Mouse (Mus musculus) lung, embryonic 15.5 days (tissue): ENCODE measurements around the gene Hmga2. TPM values are rescaled to one million over a fixed set of nuclear protein-coding genes. Genes with fewer than 3 reads are reported as not detected.

Source experiments
- ATAC-seq: fragments of 200-750 bp; cut with Nextera tagmentation; 2 replicates; pipeline ENCODE4 v1.8.0; 2017; ENCODE audit warnings: moderate number of reproducible peaks, borderline replicate concordance; ENCODE audit not compliant: low FRiP score, low TSS enrichment; ENCODE audit errors: extremely low read depth
- H3K27ac ChIP-seq: fragments of 300-500 bp; sonication (generic); 2 replicates; pipeline ENCODE4 v1.5.1; 2015; ENCODE audit warnings: moderate library complexity, mild to moderate bottlenecking, inconsistent platforms
- H3K27me3 ChIP-seq: fragments of 300-500 bp; sonication (generic); 2 replicates; pipeline ENCODE4 v1.6.1; 2015; ENCODE audit warnings: inconsistent platforms
- H3K36me3 ChIP-seq: fragments of 300-500 bp; sonication (generic); 2 replicates; pipeline ENCODE4 v1.6.1; 2015; ENCODE audit warnings: inconsistent platforms
- H3K4me1 ChIP-seq: fragments of 300-500 bp; sonication (generic); 2 replicates; pipeline ENCODE4 v1.6.1; 2015; ENCODE audit warnings: inconsistent platforms
- H3K4me2 ChIP-seq: fragments of 300-500 bp; sonication (generic); 2 replicates; pipeline ENCODE4 v1.6.1; 2015; ENCODE audit warnings: inconsistent platforms, mild to moderate bottlenecking, moderate library complexity
- H3K4me3 ChIP-seq: fragments of 300-500 bp; sonication (generic); 2 replicates; pipeline ENCODE4 v1.5.1; 2015; ENCODE audit warnings: mild to moderate bottlenecking, inconsistent platforms
- H3K9ac ChIP-seq: fragments of 300-500 bp; sonication (generic); 2 replicates; pipeline ENCODE4 v1.6.1; 2015; ENCODE audit warnings: inconsistent platforms
- H3K9me3 ChIP-seq: fragments of 300-500 bp; sonication (generic); 2 replicates; pipeline ENCODE4 v1.6.1; 2016; ENCODE audit warnings: inconsistent platforms
- WGBS: fragments of 180-500 bp; shearing (Covaris S2); methylation state at CpG from one replicate; pipeline ENCODE4 v1.1.7; 2015; 5-methylcytosine and 5-hydroxymethylcytosine counted together
- microRNA counts: library from miRNA; unstranded; fragments of <30 nt; microRNA quantifications from one replicate; lab custom pipeline; 2016
- microRNA-seq: library from miRNA; unstranded; fragments of <30 nt; microRNA quantifications from one replicate; pipeline ENCODE4, GENCODE M21; 2016
- polyA plus RNA-seq: library from polyadenylated mRNA; unstranded; fragments of >200 nt; fragmentation: Nextera tagmentation; extraction: Ambion mirVana; gene quantifications from 2 replicates; pipeline ENCODE4 v1.2.1, GENCODE M21; 2015

The Hmga2 gene
- polyA plus RNA-seq, 1 experiment from 2014 or later = 7.8 TPM

- Histone ChIP-seq H3K36me3 (no peaks in the 10 kb centered on the region), H3K9me3 (no peaks in the 10 kb centered on the region), H3K9ac (no peak overlapping the region), H3K27ac (no peak overlapping the region), H3K27me3 (no peaks in the 10 kb centered on the region), H3K4me2 (no peak overlapping the region), H3K4me3 (no peak overlapping the region), H3K4me1 (peaks cover 11% of the 10 kb centered on the region; the same call in 1 of the 2 replicates)
- 81% methylated on average over 11 of the region's 11 CpGs for WGBS
- ATAC-seq = no peak
Observed at GRCm38 (mm10) chr10:120323584-120324203, 152.6 kb downstream of the Hmga2 start.

GRCm38 (mm10) chr10:120322815-120323214 is 153.5 kb downstream of the Hmga2 start:
- Histone ChIP-seq H3K9me3 (no peaks in the 10 kb centered on the region), H3K27me3 (no peaks in the 10 kb centered on the region), H3K27ac (no peak overlapping the region), H3K36me3 (no peaks in the 10 kb centered on the region), H3K4me1 (peaks cover 11% of the 10 kb centered on the region; the same call in 1 of the 2 replicates), H3K9ac (no peak overlapping the region), H3K4me2 (no peak overlapping the region), H3K4me3 (no peak overlapping the region)
- ATAC-seq = no peak
- WGBS = 90% methylated on average over 8 of the region's 8 CpGs

GRCm38 (mm10) chr10:120319614-120320013 is 156.7 kb downstream of the Hmga2 start:
- H3K36me3 ChIP-seq = no peaks in the 10 kb centered on the region
- H3K4me2 ChIP-seq = no peak overlapping the region
- H3K27me3 ChIP-seq = no peaks in the 10 kb centered on the region
- no peaks in the 10 kb centered on the region for H3K9me3 ChIP-seq
- H3K4me3 ChIP-seq = no peak overlapping the region
- no peak overlapping the region for H3K9ac ChIP-seq
- H3K4me1 ChIP-seq = no peaks in the 10 kb centered on the region
- no peak for ATAC-seq
- H3K27ac ChIP-seq = no peak overlapping the region
- 90% methylated on average over 12 of the region's 12 CpGs for WGBS

MicroRNAs within 50 kb of the gene (microRNA counts, 519-probe panel; counts per million panel counts)
- 19.7 counts per million for microRNA mmu-miR-763 (lab: Ali Mortazavi, UCI)

Small RNA genes within 50 kb of the gene (microRNA-seq; reads per million reads assigned to microRNA genes)
- not detected for gene Mir763

Other genes with a start within 250 kb of the Hmga2 start
- 42.8 and 46.6 TPM in 2 replicates for gene Llph, start 249.4 kb downstream of the Hmga2 start, polyA plus RNA-seq